Mouse (Mus musculus) embryo, embryonic 9.5 days (tissue): ENCODE results near the gene Abca4.
"Not testable (repeated sequence)": the region's sequence is repeated elsewhere in the genome, so short reads cannot be mapped to it uniquely, and the experiment has no call there.

Source experiments
- DNase-seq: peaks from one replicate; pipeline ENCODE4 v3.0.0-alpha.2; 2017; ENCODE audit errors: extremely low spot score

Gene Abca4

GRCm38 (mm10) chr3:122058439-122059198 lies 14.4 kb downstream of the Abca4 start:
- DNase-seq: no peak

- no peak for DNase-seq
Observed at GRCm38 (mm10) chr3:122062586-122062985, 18.3 kb downstream of the Abca4 start.

- no peak for DNase-seq
Observed at GRCm38 (mm10) chr3:122064556-122065410, 20.5 kb downstream of the Abca4 start.

- DNase-seq: no peak
Observed at GRCm38 (mm10) chr3:122071769-122072168, 27.5 kb downstream of the Abca4 start.

GRCm38 (mm10) chr3:122072646-122073571 lies 28.7 kb downstream of the Abca4 start:
- DNase-seq: no peak

- no peak for DNase-seq
Observed at GRCm38 (mm10) chr3:122073595-122073994, 29.4 kb downstream of the Abca4 start.

GRCm38 (mm10) chr3:122074334-122074733 lies 30.1 kb downstream of the Abca4 start:
- DNase-seq: no peak

- DNase-seq: no peak
Observed at GRCm38 (mm10) chr3:122078141-122078540, 33.9 kb downstream of the Abca4 start.

- no peak for DNase-seq
Observed at GRCm38 (mm10) chr3:122079172-122079571, 34.9 kb downstream of the Abca4 start.

GRCm38 (mm10) chr3:122081634-122082033 lies 37.4 kb downstream of the Abca4 start:
- not testable (repeated sequence) for DNase-seq

GRCm38 (mm10) chr3:122082338-122082737 lies 38.1 kb downstream of the Abca4 start:
- DNase-seq: no peak

GRCm38 (mm10) chr3:122085157-122085989 lies 41.1 kb downstream of the Abca4 start:
- DNase-seq: no peak

GRCm38 (mm10) chr3:122088054-122088681 lies 43.9 kb downstream of the Abca4 start:
- DNase-seq: no peak

GRCm38 (mm10) chr3:122090338-122090737 lies 46.1 kb downstream of the Abca4 start:
- DNase-seq: no peak

- no peak for DNase-seq
Observed at GRCm38 (mm10) chr3:122099713-122100112, 55.5 kb downstream of the Abca4 start.

- DNase-seq: no peak
Observed at GRCm38 (mm10) chr3:122102091-122102490, 57.8 kb downstream of the Abca4 start.

- DNase-seq: peak; percentile 87
Observed at GRCm38 (mm10) chr3:122103864-122104808, 59.9 kb downstream of the Abca4 start.

- no peak for DNase-seq
Observed at GRCm38 (mm10) chr3:122106920-122107319, 62.7 kb downstream of the Abca4 start.

GRCm38 (mm10) chr3:122107643-122108194 lies 63.5 kb downstream of the Abca4 start:
- no peak for DNase-seq
